Mouse (Mus musculus) G1E (cell line): ENCODE measurements at regions not wholly inside any gene's neighbourhood (a gene's known extent, or its start where the extent isn't known, plus 50 kb on each side); places are given as distances from the start of the nearest gene placed in this dataset.

Experiments used
- ATAC-seq: 2 replicates; pipeline ENCODE4 v1.8.0; 2016; ENCODE audit warnings: mild to moderate bottlenecking; ENCODE audit not compliant: insufficient number of reproducible peaks, poor library complexity, low FRiP score, severe bottlenecking; ENCODE audit errors: extremely low read depth
- DNase-seq: peaks from one replicate; pipeline ENCODE4 v3.0.0; 2012; ENCODE audit warnings: low spot score
- H3K27me3 ChIP-seq: 2 replicates; pipeline ENCODE4 v1.6.1; 2012; ENCODE audit warnings: mild to moderate bottlenecking, low read length, inconsistent platforms; ENCODE audit not compliant: insufficient read depth
- H3K36me3 ChIP-seq: replicated peaks from 2 replicates; pipeline ENCODE3; 2012; ENCODE audit warnings: mild to moderate bottlenecking, inconsistent platforms
- H3K4me1 ChIP-seq: 2 replicates; pipeline ENCODE4 v1.6.1; 2012; ENCODE audit warnings: low read depth, low read length, inconsistent platforms, mixed read lengths; ENCODE audit not compliant: insufficient read depth
- H3K4me3 ChIP-seq: 2 replicates; pipeline ENCODE4 v1.5.1; 2012; ENCODE audit warnings: low read depth, mild to moderate bottlenecking, inconsistent platforms, low read length, moderate library complexity, mixed read lengths
- H3K9me3 ChIP-seq: replicated peaks from 2 replicates; pipeline ENCODE4 v1.6.1; 2012; ENCODE audit warnings: inconsistent platforms
- CTCF ChIP-seq: IDR thresholded peaks from 2 replicates; pipeline ENCODE4 v1.5.1; 2012; ENCODE audit warnings: low read depth, low read length, inconsistent platforms, mixed read lengths
- GATA1 ChIP-seq: IDR thresholded peaks from 2 replicates; pipeline ENCODE4 v1.6.1; 2012; ENCODE audit warnings: borderline replicate concordance, low read length, inconsistent platforms, mixed read lengths
- GATA2 ChIP-seq: IDR thresholded peaks from 2 replicates; pipeline ENCODE4 v1.6.1; 2012; ENCODE audit warnings: low read depth, low read length, inconsistent platforms, borderline replicate concordance
- POLR2AphosphoS5 ChIP-seq: IDR thresholded peaks from 2 replicates; pipeline ENCODE4 v1.6.1; 2012; ENCODE audit warnings: low read depth, low read length, inconsistent platforms; ENCODE audit not compliant: insufficient replicate concordance
- TAL1 ChIP-seq: conservative IDR thresholded peaks from 2 replicates; pipeline ENCODE4 v1.6.1; 2012; ENCODE audit warnings: low read depth, low read length, inconsistent platforms, mixed read lengths

- H3K9me3 ChIP-seq, result peaks cover 16% of the 10 kb centered on the region
- no peak overlapping the region for H3K4me3 ChIP-seq
- ATAC-seq (no peak), DNase-seq (no peak)
- H3K27me3 ChIP-seq, result no peaks in the 10 kb centered on the region
- H3K4me1 ChIP-seq, result no peaks in the 10 kb centered on the region
- no peaks in the 10 kb centered on the region for H3K36me3 ChIP-seq
- TF ChIP-seq POLR2AphosphoS5 (no peak), GATA2 (no peak), GATA1 (no peak), TAL1 (no peak), CTCF (no peak)
Observed at GRCm38 (mm10) chr8:90192856-90193255, 155.3 kb downstream of the Tox3 start.

- H3K36me3 ChIP-seq, result no peaks in the 10 kb centered on the region
- DNase-seq, result no peak
- H3K4me1 ChIP-seq, result no peaks in the 10 kb centered on the region
- H3K9me3 ChIP-seq, result peaks cover 32% of the 10 kb centered on the region
- TF ChIP-seq POLR2AphosphoS5 (no peak), TAL1 (no peak), CTCF (no peak)
- ATAC-seq, result no peak
- no peaks in the 10 kb centered on the region for H3K27me3 ChIP-seq
- H3K4me3 ChIP-seq, result no peak overlapping the region
Observed at GRCm38 (mm10) chr8:90182807-90183206, 165.3 kb downstream of the Tox3 start.

- Histone ChIP-seq H3K27me3 (no peaks in the 10 kb centered on the region), H3K4me1 (no peaks in the 10 kb centered on the region), H3K9me3 (peaks cover 51% of the 10 kb centered on the region), H3K36me3 (no peaks in the 10 kb centered on the region), H3K4me3 (no peak overlapping the region)
- DNase-seq, result no peak
- no peak for TF ChIP-seq TAL1
- TF ChIP-seq GATA2, result no peak
- no peak for TF ChIP-seq POLR2AphosphoS5
- TF ChIP-seq CTCF, result no peak
- TF ChIP-seq GATA1, result no peak
- no peak for ATAC-seq
Observed at GRCm38 (mm10) chr8:90176771-90177170, 171.4 kb downstream of the Tox3 start.

GRCm38 (mm10) chr8:90176335-90176734 lies 171.8 kb downstream of the Tox3 start:
- Histone ChIP-seq H3K9me3 (peaks cover 49% of the 10 kb centered on the region), H3K27me3 (no peaks in the 10 kb centered on the region), H3K4me1 (no peaks in the 10 kb centered on the region), H3K4me3 (no peak overlapping the region), H3K36me3 (no peaks in the 10 kb centered on the region)
- DNase-seq (no peak), ATAC-seq (no peak)
- TF ChIP-seq CTCF, result no peak
- TF ChIP-seq GATA2, result no peak
- no peak for TF ChIP-seq POLR2AphosphoS5
- TF ChIP-seq GATA1, result no peak
- no peak for TF ChIP-seq TAL1

GRCm38 (mm10) chr8:90166639-90167038 lies 181.5 kb downstream of the Tox3 start:
- Histone ChIP-seq H3K4me1 (no peaks in the 10 kb centered on the region), H3K27me3 (no peaks in the 10 kb centered on the region), H3K4me3 (no peak overlapping the region), H3K36me3 (no peaks in the 10 kb centered on the region), H3K9me3 (no peaks in the 10 kb centered on the region; the same call in 1 of the 2 replicates)
- DNase-seq (no peak), ATAC-seq (no peak)
- TF ChIP-seq CTCF, result no peak
- TF ChIP-seq GATA1, result no peak
- TF ChIP-seq GATA2, result no peak
- no peak for TF ChIP-seq TAL1
- no peak for TF ChIP-seq POLR2AphosphoS5

- H3K9me3 ChIP-seq, result peaks cover 15% of the 10 kb centered on the region
- no peak overlapping the region for H3K4me3 ChIP-seq
- no peak for ATAC-seq
Observed at GRCm38 (mm10) chr8:90151477-90151876, 196.7 kb downstream of the Tox3 start.

GRCm38 (mm10) chr8:90149903-90150302 lies 198.2 kb downstream of the Tox3 start:
- Histone ChIP-seq H3K4me1 (no peaks in the 10 kb centered on the region), H3K36me3 (no peaks in the 10 kb centered on the region), H3K9me3 (peaks cover 13% of the 10 kb centered on the region), H3K4me3 (no peak overlapping the region), H3K27me3 (no peaks in the 10 kb centered on the region)
- TF ChIP-seq GATA2 (no peak), POLR2AphosphoS5 (no peak)
- DNase-seq (no peak), ATAC-seq (no peak)

More at GRCm38 (mm10) chr8:90151477-90151876, 196.7 kb downstream of the Tox3 start:
- H3K36me3 ChIP-seq, result no peaks in the 10 kb centered on the region
- H3K4me1 ChIP-seq, result no peaks in the 10 kb centered on the region
- H3K27me3 ChIP-seq, result no peaks in the 10 kb centered on the region
- no peak for DNase-seq
- no peak for TF ChIP-seq POLR2AphosphoS5
- TF ChIP-seq CTCF, result no peak
- no peak for TF ChIP-seq TAL1
- TF ChIP-seq GATA1, result no peak
- TF ChIP-seq GATA2, result no peak
